Mouse (Mus musculus) megakaryocyte progenitor cell, adult 5-6 weeks (primary cell): ENCODE data around the gene Ddx5. TPM values are rescaled to one million over a fixed set of nuclear protein-coding genes. Genes with fewer than 3 reads are reported as not detected.
"Not testable (repeated sequence)": the region's sequence is repeated elsewhere in the genome, so short reads cannot be mapped to it uniquely, and the experiment has no call there.

Experiments used
- ATAC-seq: replicated peaks from 2 replicates; pipeline ENCODE4 v1.8.0; 2016; ENCODE audit warnings: mild to moderate bottlenecking, moderate TSS enrichment, inconsistent platforms; ENCODE audit not compliant: poor library complexity
- total RNA-seq, 2 experiments: library from RNA; stranded (forward) in 1 of 2; stranded (reverse) in 1 of 2; fragments of 157-497, 149-512 nt in 1 of 2; fragments of 200-1000 nt in 1 of 2; gene quantifications; 2 replicates each; pipeline versions ENCODE4 v1.2.3 to v1.2.4; 2015 to 2017

Ddx5 gene
- total RNA-seq, 2 experiments from 2014 or later = 903 to 1,040 TPM

DNA sequence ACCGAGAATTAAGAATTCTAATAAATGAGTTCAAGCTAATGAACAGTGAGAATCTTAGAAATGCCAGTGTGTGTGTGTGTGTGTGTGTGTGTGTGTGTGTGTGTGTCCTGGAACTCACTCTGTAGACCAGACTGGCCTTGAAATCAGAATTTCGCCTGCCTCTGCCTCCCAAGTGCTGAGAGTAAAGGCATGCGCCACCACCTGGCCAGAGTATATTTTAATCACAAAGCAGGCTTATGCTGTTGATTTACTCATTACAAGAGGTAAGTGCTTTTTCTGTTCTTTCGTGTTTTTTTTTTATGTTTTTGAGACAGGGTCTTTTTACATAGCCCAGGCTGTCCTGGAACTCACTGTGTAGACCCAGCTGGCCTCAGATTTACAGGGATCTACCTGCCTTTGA, 4.9 kb upstream of the Ddx5 start:
- no peak for ATAC-seq

DNA sequence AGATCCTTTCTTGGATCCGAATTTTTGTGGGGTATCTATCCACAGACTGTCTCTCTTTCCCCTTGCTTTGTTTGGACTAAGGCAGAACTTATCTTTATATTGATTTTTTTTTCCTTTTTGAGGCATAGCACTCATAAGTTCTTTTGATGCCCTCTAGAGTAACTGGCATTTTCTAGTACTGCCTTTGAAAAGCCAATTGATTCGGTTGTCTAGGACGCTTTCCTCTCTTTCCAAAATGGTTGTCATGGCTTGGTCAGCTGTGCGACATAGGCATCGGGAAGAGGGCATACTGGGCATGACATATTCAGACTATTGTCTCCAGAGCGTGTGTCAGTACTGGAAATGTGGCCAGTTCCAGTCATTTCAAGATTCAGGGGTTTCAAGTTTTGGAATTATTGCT, 664 bp upstream of the Ddx5 start:
- ATAC-seq = no peak

DNA sequence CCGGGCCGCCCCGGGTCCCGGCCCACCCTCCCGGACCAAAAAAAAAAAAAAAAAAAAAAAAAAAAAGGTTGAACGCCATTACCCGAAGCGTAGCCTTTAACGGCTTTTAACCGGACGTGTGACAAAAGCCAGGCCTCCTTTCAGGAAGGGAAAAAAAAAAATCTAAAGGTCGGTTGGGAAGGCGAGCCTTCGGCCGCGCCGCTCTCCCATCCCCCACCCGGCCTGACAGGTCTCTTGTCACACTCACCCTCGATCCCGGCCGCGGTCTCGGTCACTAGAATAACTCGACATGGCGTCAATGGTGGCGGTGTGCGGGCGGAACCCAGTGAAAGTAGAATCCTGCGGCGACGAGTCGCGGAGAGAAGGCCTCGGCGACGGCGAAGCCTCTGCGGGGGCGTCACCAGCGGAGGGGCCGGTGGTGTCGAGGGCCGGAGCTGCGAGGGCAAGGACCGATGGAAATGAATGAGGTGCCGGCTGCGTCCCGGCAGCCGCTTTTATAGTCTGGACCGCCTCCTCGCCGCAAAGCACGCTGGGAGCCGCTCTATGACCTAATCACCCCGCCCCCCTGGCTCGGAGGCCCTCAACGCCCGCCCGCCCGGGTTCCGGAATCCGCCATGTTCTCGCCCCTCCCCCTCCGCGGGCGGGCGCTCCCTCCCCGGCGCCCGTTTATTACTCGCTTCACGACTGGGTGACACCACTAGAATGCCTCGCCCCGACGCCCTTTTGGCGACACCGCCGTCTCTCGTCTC, 785 bp downstream of the Ddx5 start:
- peak; percentile 56 for ATAC-seq

DNA sequence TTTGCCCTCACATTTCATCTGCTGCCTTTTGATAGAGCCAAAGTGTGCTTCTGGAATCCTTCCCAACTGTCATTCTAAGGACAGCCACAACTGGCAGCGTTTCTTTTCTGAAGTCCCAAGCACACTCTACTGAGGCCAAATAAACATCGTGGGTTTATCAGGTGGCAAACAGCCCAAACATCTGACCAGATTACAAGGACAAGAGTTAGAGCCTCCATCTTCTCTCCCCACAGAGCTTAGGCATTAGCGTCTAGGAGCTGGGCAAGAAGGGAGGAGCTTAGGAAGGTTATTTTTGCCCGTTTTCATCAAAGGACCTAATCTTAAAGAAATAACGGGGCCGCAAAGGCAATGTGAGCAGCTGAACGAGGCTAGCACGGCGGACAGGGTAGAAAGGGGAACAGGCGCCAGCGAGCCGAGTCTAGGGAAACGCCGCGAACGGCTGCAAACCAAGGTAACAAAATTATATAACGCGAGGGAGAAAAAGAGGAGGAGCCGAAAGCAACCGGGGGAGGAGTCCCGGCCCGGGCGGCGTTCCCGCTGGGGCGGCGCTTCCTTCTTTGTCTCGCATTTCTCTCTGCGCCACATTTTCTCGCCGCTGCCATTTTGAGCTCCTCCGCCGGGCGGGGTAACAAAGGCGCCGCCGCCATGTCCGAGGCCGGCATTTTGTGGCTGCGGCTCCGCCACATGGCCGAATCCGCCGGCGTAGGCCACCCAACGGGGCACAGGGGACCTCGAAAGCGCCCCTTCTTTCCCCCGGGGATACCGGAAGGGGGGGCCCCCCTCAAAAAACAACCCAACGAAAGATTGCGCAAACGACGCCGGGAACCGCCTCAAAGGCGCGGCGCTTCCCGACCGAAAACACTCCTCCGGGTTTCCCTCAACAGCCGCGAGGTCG, 1.6 kb downstream of the Ddx5 start:
- peak; percentile 23 for ATAC-seq

DNA sequence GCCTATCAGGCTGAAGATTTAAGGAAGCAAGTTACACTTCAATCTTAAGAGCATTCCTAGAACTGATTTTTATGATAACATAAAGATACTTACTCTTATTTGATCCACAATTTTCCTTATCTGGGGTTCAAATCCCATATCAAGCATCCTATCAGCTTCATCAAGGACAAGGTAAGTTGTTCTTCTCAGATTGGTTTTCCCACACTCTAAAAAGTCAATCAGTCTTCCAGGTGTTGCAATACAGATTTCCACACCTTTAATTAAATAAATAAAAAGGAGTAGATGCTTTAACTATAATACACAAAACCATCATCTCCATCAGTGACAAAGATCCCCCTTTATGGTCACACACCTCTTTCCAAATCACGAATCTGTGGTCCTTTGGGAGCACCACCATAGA, 3.9 kb downstream of the Ddx5 start:
- no peak for ATAC-seq

DNA sequence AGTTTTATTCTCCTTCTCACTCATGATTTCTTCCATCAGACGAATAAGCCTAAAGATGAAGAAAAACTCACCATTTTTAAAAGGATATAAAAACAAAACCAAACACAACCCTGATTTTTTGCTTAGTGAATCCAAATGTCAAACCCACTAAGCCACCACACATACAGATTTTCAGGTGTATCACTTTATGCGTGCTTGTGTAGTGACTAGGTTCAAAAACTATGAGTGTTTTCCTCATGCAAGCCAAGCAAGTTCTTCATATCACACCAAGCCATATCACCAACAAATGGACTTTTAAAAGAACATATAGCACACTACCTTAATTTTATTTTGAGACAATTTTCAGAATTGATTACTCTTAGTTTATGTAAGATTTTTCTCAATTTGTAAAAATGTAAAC, 4.5 kb downstream of the Ddx5 start:
- ATAC-seq = no peak

DNA sequence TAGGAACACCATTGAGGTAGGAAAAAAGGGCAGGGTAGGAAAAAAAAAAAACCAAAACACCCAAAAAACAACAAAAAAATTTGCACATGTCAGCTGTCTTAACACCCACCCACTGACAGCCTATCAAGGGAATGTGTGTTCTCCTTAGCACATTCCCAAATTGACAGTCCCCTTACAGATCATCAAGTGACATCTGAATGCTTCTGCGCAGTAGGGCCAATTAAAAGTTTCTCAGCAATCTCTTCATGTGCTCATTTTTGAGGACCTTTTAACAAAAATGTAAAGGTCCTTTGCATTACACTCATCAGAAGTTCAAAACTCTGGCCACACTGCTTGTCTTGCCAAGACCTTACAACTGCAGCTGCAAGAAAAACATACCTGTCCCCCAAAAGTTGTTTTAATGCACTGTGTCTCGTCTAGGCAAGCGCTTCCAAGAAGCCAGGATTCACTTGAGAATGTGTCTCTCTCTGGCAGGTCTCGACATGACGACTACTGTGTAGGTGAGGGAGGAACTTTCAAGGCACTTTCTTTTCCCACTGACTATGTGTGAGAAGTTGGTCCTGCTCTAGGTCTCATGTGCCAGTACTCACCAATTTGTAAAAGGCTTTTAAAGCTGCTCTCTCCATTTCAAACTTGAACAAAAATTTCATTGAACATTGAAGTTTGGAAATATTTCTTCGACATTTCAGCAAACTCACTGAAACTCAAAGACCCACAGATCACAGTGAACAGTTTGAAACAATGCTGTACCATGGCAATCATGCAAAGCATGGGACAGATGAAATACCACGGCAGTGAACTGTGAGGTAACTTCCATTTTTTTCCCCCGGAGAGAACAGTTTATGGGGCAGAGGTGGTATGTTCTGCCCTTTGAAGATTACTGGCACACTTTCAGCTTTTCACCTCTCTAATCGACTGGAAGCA, 5.9 kb downstream of the Ddx5 start:
- ATAC-seq = no peak

DNA sequence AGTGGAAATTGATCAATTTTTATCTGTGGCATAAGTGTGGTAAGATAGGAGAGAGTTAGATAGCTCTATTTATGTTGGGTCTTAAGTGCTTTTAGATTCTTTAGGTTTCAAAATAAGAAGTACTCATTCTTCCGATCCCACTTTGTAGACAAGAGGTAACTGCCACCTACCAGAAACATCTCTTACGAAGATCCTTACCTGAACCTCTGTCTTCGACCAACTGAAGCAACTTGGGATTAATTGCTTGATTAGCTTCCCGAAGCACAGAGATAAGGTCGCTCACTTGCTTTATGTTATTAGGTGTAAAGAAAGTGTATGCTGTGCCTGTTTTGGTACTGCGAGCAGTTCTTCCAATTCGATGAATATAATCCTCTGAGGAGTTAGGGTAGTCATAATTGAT, 6.7 kb downstream of the Ddx5 start:
- ATAC-seq = not testable (repeated sequence)

DNA sequence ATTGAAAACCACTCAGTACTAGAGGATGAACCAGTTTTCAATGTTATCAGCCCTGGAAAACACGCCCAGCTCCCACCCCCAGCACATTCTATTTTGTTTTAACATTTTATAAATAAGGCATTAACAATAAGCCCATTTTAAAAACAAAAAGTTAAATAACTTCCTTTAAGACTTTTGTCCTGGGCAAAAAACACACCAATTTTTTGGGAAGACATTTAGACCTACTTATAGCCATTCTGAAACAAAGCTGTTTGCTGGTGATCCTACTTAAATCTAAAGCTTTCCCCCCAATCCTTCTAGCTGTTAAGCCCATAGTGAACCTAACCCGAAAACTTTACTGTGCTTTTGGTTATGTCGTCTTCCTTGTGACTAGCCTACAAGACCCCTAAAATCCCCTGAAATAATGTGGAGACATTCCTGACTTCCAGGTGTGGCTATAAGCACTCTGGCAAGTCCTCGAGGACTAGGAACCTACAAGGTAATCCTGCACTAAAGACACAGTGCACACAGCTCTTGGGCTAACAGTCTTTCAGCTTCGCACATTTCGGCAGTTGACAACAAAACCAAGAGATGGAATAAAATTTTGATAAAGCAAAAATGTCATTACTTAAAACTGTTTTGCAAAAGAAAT, 8.3 kb downstream of the Ddx5 start:
- ATAC-seq = no peak

DNA sequence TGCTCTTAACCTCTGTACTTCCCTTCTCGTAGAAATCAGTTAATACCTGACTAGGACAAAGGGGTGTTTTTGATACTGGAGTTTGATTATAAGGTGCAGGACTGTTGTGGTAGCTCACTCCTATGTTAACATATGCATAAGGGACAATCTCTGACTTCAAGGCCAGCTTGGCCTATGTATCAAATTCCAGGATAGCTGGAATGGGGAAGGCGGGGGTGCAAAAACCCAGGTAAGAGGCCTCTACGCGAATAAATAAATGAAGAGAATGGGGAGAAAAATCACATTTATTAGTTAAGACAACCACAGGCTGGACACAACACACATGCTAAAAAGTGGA, 8.9 kb downstream of the Ddx5 start:
- 0 out of 2 replicates have a peak, but pooled peaks have one; percentile 5 for ATAC-seq

DNA sequence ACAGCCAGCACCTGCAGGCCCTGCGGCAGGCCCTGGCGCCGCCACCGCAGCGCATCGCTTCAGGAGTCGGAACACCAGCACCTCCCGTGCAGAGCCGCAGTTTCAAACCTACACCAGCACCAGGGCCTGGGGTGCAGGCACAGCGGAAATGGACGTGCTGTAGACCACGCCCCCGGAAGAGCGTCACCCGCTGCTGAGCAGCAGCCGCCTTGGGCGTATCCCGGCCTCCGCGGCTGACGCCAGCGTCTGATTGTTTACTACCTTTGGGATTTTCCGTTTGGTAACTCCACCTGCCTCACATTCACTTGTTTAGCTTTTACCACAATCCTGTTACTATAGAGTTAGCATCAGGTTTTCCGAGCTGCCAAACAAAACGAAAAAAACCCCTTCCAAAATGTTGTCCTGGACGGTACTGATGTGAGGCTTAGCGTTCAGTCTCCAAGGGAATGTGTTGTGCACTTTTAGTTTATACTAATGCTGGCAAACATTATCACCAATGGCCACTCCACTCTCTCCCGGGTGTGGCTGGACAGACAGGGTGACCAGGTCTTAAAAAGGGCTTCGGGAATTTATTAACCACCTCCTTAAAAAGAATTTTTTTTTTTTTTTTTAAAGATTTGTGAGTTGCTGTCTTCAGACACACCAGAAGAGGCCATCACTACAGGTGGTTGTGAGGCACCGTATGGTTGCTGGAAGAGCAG, 9.4 kb downstream of the Ddx5 start, which contains the start of gene Polg2:
Gene Polg2 (minus strand): TSS at position 150 of the 701 bp plus-strand sequence.
- peak; percentile 87 for ATAC-seq

DNA sequence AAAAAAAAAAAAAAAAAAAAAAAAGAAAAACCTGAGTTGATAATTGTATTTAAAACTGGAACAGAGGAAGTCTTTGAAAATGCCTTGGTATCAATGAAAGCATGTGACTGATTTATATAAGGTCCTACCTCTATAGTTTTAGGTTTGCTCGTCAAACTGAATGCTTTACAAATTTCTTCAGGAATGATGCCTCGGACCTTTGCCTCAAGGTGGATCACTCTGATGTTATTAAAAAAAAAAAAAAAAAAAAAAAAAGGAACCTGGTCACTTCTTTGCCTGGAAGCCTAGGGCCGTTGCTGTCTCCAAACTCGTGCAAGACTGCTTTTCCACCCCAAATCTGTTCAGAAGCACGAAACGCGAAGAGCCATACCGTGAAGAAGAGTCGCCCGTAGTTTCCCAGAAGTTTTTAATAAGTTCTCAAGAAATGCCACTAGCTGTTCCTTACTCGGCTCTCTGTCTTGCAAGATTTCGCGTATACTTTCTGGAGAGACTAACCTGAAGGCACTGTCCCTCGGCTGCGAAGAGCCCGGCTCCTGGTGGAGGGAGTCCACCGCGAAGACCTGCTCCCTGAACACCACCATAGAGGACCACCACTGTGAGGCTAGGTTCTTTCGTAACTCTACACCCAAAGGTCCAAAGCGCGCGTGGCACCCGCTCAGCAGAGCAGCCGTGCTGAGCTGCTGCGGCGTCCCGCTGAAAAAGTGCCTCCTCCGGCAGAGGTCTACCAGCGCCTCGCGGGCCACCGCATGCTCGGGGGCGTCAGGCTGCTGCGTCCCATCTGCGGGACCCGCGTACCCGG, 10.2 kb downstream of the Ddx5 start:
- ATAC-seq = peak; percentile 2; the same call in 1 of the 2 replicates

DNA sequence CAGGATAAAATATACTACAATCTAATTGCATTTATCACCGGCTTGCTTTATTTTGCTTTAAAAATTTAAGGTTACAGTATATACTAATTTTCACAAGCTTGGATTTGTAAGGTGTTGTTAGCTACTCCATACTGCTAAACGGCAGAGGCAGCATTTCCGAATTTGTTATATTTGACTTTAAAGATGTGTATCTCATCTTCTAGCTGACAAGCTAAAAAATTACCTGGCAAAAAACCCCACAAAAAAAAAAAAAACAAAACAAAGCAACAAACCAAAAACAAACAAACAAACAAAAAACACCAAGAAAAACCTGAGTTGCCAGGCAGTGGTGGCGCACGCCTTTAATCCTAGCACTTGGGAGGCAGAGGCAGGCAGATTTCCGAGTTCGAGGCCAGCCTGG, 10.9 kb downstream of the Ddx5 start:
- ATAC-seq = no peak

DNA sequence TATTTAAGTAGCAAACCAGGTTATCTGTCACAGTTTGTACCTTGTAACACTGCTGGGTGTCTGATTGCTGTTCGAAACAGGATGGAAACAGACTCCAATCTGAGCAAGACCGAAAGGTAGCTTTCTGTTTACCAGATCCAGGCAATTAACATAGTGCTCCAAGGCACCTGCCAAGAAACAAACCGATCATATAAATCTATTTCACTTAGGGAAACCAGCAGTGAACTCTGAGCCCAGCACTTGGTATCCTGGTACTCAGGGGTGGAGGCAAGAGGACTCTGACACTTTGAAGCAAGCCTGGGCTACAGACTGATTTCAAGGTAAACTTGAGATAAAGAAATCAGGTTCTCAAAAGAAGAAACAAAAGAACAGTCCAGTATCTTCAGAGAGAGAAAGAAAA, 11.6 kb downstream of the Ddx5 start:
- ATAC-seq = no peak

DNA sequence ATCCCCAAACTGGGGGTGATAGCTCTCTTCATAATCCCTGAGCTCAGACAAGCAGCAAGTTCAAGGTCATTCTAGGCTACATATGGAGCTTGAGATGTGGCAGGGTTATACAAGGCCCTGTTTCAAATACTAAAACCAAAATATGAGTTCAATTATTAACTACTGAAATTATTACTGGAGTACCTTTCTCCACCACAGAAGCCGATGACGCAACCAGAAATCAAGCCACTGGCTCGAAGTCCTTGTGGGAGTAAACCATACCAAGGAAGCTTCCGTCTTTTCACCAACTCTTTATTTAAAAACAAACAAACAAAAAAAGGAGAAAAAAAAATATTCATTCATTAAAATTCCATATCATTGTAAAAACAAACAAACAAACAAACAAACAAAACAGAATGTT, 12.0 kb downstream of the Ddx5 start:
- no peak for ATAC-seq

DNA sequence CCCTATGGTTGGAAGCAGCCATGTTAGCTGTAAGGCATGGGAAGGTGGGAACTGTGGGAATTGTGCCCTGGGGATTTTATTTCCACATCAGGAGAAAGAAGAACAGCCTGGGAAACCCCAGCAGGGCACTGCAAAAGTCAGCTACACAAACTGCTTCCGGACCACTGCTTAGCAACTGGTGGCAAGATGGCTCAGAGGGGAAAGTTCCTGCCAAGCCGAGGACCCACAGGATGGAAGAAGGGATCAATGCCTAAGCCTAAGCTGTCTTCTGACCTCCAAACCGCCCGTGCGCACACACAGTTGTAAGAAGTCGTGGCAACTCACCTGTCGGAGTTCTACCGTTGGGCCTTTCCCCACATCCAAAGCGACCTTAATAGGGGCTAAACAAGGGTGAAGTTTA, 15.9 kb downstream of the Ddx5 start:
- no peak for ATAC-seq

DNA sequence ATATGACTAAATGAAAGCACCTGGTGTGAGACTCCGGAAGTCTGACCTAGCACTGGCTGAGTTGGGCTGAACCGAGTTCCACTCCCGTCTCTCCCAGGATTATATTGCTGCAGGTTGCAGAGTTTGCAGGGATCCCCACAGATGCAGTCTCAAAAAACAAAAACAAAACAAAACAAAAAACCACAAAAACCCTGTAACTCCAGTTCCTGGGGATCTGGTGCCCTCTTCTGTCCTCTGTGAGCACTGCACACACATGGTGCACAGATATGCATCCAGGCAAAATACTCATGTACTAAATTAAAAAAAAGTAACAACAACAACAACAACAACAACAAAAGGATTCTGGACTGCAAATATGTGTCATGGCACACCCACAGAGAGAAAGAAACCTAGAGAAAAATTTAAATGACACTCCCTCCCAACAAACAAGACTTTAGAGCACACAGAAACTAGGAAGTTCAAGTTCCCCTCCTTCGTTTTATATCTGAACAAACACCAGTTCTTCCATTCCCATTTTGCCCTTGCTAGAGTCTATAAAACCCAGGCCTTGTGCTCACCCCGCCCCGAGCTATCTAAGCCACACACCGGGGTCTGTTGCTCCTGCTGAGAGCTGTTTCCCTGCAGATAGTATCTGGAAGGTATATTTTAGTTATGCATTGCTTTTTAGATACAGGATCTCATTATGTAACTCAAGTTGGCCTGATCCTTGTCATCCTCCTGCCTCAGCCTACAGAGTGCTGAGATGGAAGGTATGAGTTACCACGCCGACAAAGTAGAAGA, 18.6 kb downstream of the Ddx5 start:
- peak; percentile 87 for ATAC-seq

DNA sequence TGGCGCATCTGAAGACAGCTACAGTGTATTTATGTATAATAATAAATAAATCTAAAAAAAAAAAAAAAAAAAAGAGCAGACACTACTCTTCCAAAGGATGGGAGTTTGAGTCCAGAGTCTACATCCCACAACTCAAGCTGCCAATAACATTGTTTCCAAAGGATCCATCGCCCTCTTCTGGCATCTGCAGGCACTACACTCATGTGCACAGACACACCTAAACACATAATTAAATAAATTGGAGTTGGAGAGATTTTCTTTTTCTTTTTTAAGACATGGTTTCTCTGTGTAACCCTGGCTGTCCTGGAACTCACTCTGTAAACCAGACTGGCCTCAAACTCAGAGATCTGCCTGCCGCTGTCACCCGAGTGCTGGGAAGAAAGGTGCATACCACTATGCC, 21.5 kb downstream of the Ddx5 start:
- no peak for ATAC-seq
